Mouse (Mus musculus) olfactory bulb, adult 2 months (tissue): ENCODE measurements around the gene Gcnt7.

ENCODE experiments used
- CTCF ChIP-seq: fragments of 200-500 bp; IDR thresholded peaks from 2 replicates; pipeline ENCODE4 v1.5.1; 2012; ENCODE audit warnings: low read depth, mild to moderate bottlenecking, low read length, moderate library complexity; ENCODE audit not compliant: insufficient read depth
- POLR2A ChIP-seq: fragments of 200-500 bp; IDR thresholded peaks from 2 replicates; pipeline ENCODE4 v1.6.1; 2012; ENCODE audit warnings: mild to moderate bottlenecking, low read depth, low read length, moderate library complexity; ENCODE audit not compliant: insufficient read depth

- TF ChIP-seq POLR2A (no peak), CTCF (no peak)
Measured at GRCm38 (mm10) chr2:172433746-172434145, 24.6 kb downstream of the Gcnt7 start.
